Mouse (Mus musculus): Measurements from ENCODE around the gene Eif2ak4.

DNA sequence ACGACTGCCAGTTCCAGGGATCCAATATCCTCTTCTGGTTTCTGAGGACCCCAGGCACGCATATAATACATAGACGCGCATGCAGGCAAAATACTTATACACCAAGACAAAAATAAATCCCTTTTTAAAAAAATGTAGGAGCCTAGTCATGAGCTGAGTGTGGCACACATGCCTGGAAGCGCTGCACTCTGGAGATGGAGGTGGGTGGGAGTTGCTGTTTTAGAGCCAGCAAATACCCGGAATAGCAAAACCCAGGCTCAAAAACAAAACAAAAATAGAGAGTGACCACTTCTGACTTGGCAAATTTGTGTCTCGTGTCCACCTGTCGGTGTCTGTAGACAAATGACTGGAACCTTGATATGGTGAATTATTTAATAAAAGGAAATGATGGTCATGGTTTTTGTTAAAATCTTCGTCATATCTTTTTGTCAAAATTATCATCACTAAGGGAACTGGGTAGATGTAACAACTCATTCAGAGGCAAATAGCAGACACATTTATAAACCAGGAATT is 96.0 kb downstream of the Eif2ak4 start:
- no peak for TF ChIP-seq CTCF (IDR thresholded peaks at IDR 0.05; ENCODE audit: control insufficient read depth, insufficient read depth, low read length)
- TF ChIP-seq POLR2A (IDR thresholded peaks at IDR 0.05; ENCODE audit: borderline replicate concordance, control insufficient read depth, low read depth, low read length): no peak
